Mouse (Mus musculus): ENCODE data around the gene Mtmr14. TPM values are rescaled to one million over a fixed set of nuclear protein-coding genes. Genes with fewer than 3 reads are reported as not detected.

The Mtmr14 gene
- polyA plus RNA-seq, 1 experiment from 2014 or later, result 26.7 TPM

- H3K4me3 ChIP-seq (ENCODE audit: control insufficient read depth in 1 of 2, insufficient read depth in 1 of 2, low read depth in 1 of 2, low read length in 2 of 2), result no peak overlapping the region
- H3K4me2 ChIP-seq (ENCODE audit: low read length), result no peak overlapping the region
- no peak overlapping the region for H3K9ac ChIP-seq (ENCODE audit: low read length)
- no peaks in the 10 kb centered on the region for H3K9me3 ChIP-seq (ENCODE audit: control insufficient read depth, low read length)
- peaks cover 17% of the 10 kb centered on the region for H3K27me3 ChIP-seq (ENCODE audit: control insufficient read depth, insufficient read depth, low read length)
- H3K36me3 ChIP-seq (ENCODE audit: control insufficient read depth, insufficient read depth, low read length), result no peaks in the 10 kb centered on the region
- ATAC-seq (ENCODE audit: insufficient number of reproducible peaks, insufficient read depth, low FRiP score, low read depth), result no peak
- no peak overlapping the region for H3K27ac ChIP-seq (replicated peaks in 1 of 2; ENCODE audit: control insufficient read depth in 1 of 2, insufficient read depth in 1 of 2, low read depth in 2 of 2, low read length in 2 of 2)
- 81% methylated on average over 15 of the region's 15 CpGs for WGBS
- H3K4me1 ChIP-seq (ENCODE audit: control insufficient read depth in 2 of 2, insufficient read depth in 2 of 2, low read length in 2 of 2), result no peaks in the 10 kb centered on the region
Observed at GRCm38 (mm10) chr6:113289346-113289745, 51.7 kb downstream of the Mtmr14 start.

GRCm38 (mm10) chr6:113290346-113290745 is 52.7 kb downstream of the Mtmr14 start:
- no peak for ATAC-seq (ENCODE audit: insufficient number of reproducible peaks, insufficient read depth, low FRiP score, low read depth)
- Histone ChIP-seq H3K4me1 (ENCODE audit: control insufficient read depth in 2 of 2, insufficient read depth in 2 of 2, low read length in 2 of 2) (no peaks in the 10 kb centered on the region), H3K36me3 (ENCODE audit: control insufficient read depth, insufficient read depth, low read length) (no peaks in the 10 kb centered on the region), H3K4me3 (ENCODE audit: control insufficient read depth in 1 of 2, insufficient read depth in 1 of 2, low read depth in 1 of 2, low read length in 2 of 2) (no peak overlapping the region), H3K27ac (replicated peaks in 1 of 2; ENCODE audit: control insufficient read depth in 1 of 2, insufficient read depth in 1 of 2, low read depth in 2 of 2, low read length in 2 of 2) (no peak overlapping the region), H3K9me3 (ENCODE audit: control insufficient read depth, low read length) (no peaks in the 10 kb centered on the region), H3K9ac (ENCODE audit: low read length) (no peak overlapping the region), H3K4me2 (ENCODE audit: low read length) (no peak overlapping the region), H3K27me3 (ENCODE audit: control insufficient read depth, insufficient read depth, low read length) (peaks cover 8% of the 10 kb centered on the region; the same call in 1 of the 2 replicates)
- WGBS, result 62% methylated on average over 6 of the region's 6 CpGs

- no peak for ATAC-seq (ENCODE audit: insufficient number of reproducible peaks, insufficient read depth, low FRiP score, low read depth)
- Histone ChIP-seq H3K4me3 (ENCODE audit: control insufficient read depth in 1 of 2, insufficient read depth in 1 of 2, low read depth in 1 of 2, low read length in 2 of 2) (no peak overlapping the region), H3K4me2 (ENCODE audit: low read length) (no peak overlapping the region), H3K9ac (ENCODE audit: low read length) (no peak overlapping the region), H3K27me3 (ENCODE audit: control insufficient read depth, insufficient read depth, low read length) (no peaks in the 10 kb centered on the region), H3K36me3 (ENCODE audit: control insufficient read depth, insufficient read depth, low read length) (no peaks in the 10 kb centered on the region), H3K9me3 (ENCODE audit: control insufficient read depth, low read length) (no peaks in the 10 kb centered on the region), H3K4me1 (ENCODE audit: control insufficient read depth in 2 of 2, insufficient read depth in 2 of 2, low read length in 2 of 2) (no peaks in the 10 kb centered on the region), H3K27ac (replicated peaks in 1 of 2; ENCODE audit: control insufficient read depth in 1 of 2, insufficient read depth in 1 of 2, low read depth in 2 of 2, low read length in 2 of 2) (no peak overlapping the region)
- WGBS, result 27% methylated on average over 5 of the region's 5 CpGs
Observed at GRCm38 (mm10) chr6:113292938-113293337, 55.3 kb downstream of the Mtmr14 start.

GRCm38 (mm10) chr6:113296046-113296445 is 58.4 kb downstream of the Mtmr14 start:
- no peaks in the 10 kb centered on the region for H3K27me3 ChIP-seq (ENCODE audit: control insufficient read depth, insufficient read depth, low read length)
- WGBS, result 63% methylated on average over 2 of the region's 2 CpGs
- no peaks in the 10 kb centered on the region for H3K4me1 ChIP-seq (ENCODE audit: control insufficient read depth in 2 of 2, insufficient read depth in 2 of 2, low read length in 2 of 2)
- no peak overlapping the region for H3K4me2 ChIP-seq (ENCODE audit: low read length)
- no peaks in the 10 kb centered on the region for H3K36me3 ChIP-seq (ENCODE audit: control insufficient read depth, insufficient read depth, low read length)
- no peaks in the 10 kb centered on the region for H3K9me3 ChIP-seq (ENCODE audit: control insufficient read depth, low read length)
- ATAC-seq (ENCODE audit: insufficient number of reproducible peaks, insufficient read depth, low FRiP score, low read depth), result no peak
- no peak overlapping the region for H3K4me3 ChIP-seq (ENCODE audit: control insufficient read depth in 1 of 2, insufficient read depth in 1 of 2, low read depth in 1 of 2, low read length in 2 of 2)
- H3K9ac ChIP-seq (ENCODE audit: low read length), result no peak overlapping the region
- H3K27ac ChIP-seq (replicated peaks in 1 of 2; ENCODE audit: control insufficient read depth in 1 of 2, insufficient read depth in 1 of 2, low read depth in 2 of 2, low read length in 2 of 2), result no peak overlapping the region

GRCm38 (mm10) chr6:113296639-113297038 is 59.0 kb downstream of the Mtmr14 start:
- no peak overlapping the region for H3K4me3 ChIP-seq (ENCODE audit: control insufficient read depth in 1 of 2, insufficient read depth in 1 of 2, low read depth in 1 of 2, low read length in 2 of 2)
- WGBS, result 64% methylated on average over 4 of the region's 4 CpGs
- no peaks in the 10 kb centered on the region for H3K27me3 ChIP-seq (ENCODE audit: control insufficient read depth, insufficient read depth, low read length)
- no peak overlapping the region for H3K27ac ChIP-seq (replicated peaks in 1 of 2; ENCODE audit: control insufficient read depth in 1 of 2, insufficient read depth in 1 of 2, low read depth in 2 of 2, low read length in 2 of 2)
- no peaks in the 10 kb centered on the region for H3K4me1 ChIP-seq (ENCODE audit: control insufficient read depth in 2 of 2, insufficient read depth in 2 of 2, low read length in 2 of 2)
- no peak for ATAC-seq (ENCODE audit: insufficient number of reproducible peaks, insufficient read depth, low FRiP score, low read depth)
- no peak overlapping the region for H3K4me2 ChIP-seq (ENCODE audit: low read length)
- H3K9ac ChIP-seq (ENCODE audit: low read length), result no peak overlapping the region
- no peaks in the 10 kb centered on the region for H3K36me3 ChIP-seq (ENCODE audit: control insufficient read depth, insufficient read depth, low read length)
- no peaks in the 10 kb centered on the region for H3K9me3 ChIP-seq (ENCODE audit: control insufficient read depth, low read length)

GRCm38 (mm10) chr6:113301350-113301749 is 63.7 kb downstream of the Mtmr14 start:
- Histone ChIP-seq H3K27ac (replicated peaks in 1 of 2; ENCODE audit: control insufficient read depth in 1 of 2, insufficient read depth in 1 of 2, low read depth in 2 of 2, low read length in 2 of 2) (no peak overlapping the region), H3K4me3 (ENCODE audit: control insufficient read depth in 1 of 2, insufficient read depth in 1 of 2, low read depth in 1 of 2, low read length in 2 of 2) (no peak overlapping the region), H3K36me3 (ENCODE audit: control insufficient read depth, insufficient read depth, low read length) (no peaks in the 10 kb centered on the region), H3K4me1 (ENCODE audit: control insufficient read depth in 2 of 2, insufficient read depth in 2 of 2, low read length in 2 of 2) (peaks cover 0 to 3% of the 10 kb centered on the region in 2 experiments; a peak in 1 of 4 replicates), H3K9me3 (ENCODE audit: control insufficient read depth, low read length) (no peaks in the 10 kb centered on the region), H3K4me2 (ENCODE audit: low read length) (no peak overlapping the region), H3K27me3 (ENCODE audit: control insufficient read depth, insufficient read depth, low read length) (no peaks in the 10 kb centered on the region), H3K9ac (ENCODE audit: low read length) (no peak overlapping the region)
- ATAC-seq (ENCODE audit: insufficient number of reproducible peaks, insufficient read depth, low FRiP score, low read depth), result no peak
- 75% methylated on average over 5 of the region's 5 CpGs for WGBS

GRCm38 (mm10) chr6:113302258-113302657 is 64.6 kb downstream of the Mtmr14 start:
- WGBS, result 17% methylated on average over 3 of the region's 3 CpGs
- Histone ChIP-seq H3K9me3 (ENCODE audit: control insufficient read depth, low read length) (no peaks in the 10 kb centered on the region), H3K9ac (ENCODE audit: low read length) (no peak overlapping the region), H3K4me3 (ENCODE audit: control insufficient read depth in 1 of 2, insufficient read depth in 1 of 2, low read depth in 1 of 2, low read length in 2 of 2) (no peak overlapping the region), H3K4me1 (ENCODE audit: control insufficient read depth in 2 of 2, insufficient read depth in 2 of 2, low read length in 2 of 2) (peaks cover 0 to 3% of the 10 kb centered on the region in 2 experiments; a peak in 1 of 4 replicates), H3K27me3 (ENCODE audit: control insufficient read depth, insufficient read depth, low read length) (no peaks in the 10 kb centered on the region), H3K36me3 (ENCODE audit: control insufficient read depth, insufficient read depth, low read length) (no peaks in the 10 kb centered on the region), H3K27ac (replicated peaks in 1 of 2; ENCODE audit: control insufficient read depth in 1 of 2, insufficient read depth in 1 of 2, low read depth in 2 of 2, low read length in 2 of 2) (no peak overlapping the region), H3K4me2 (ENCODE audit: low read length) (no peak overlapping the region)
- ATAC-seq (ENCODE audit: insufficient number of reproducible peaks, insufficient read depth, low FRiP score, low read depth), result no peak

- Histone ChIP-seq H3K27ac (replicated peaks in 1 of 2; ENCODE audit: control insufficient read depth in 1 of 2, insufficient read depth in 1 of 2, low read depth in 2 of 2, low read length in 2 of 2) (peak overlapping the region; percentile 99), H3K9ac (ENCODE audit: low read length) (peak overlapping the region; percentile 94), H3K27me3 (ENCODE audit: control insufficient read depth, insufficient read depth, low read length) (no peaks in the 10 kb centered on the region), H3K4me2 (ENCODE audit: low read length) (peak overlapping the region; percentile 84), H3K9me3 (ENCODE audit: control insufficient read depth, low read length) (no peaks in the 10 kb centered on the region), H3K36me3 (ENCODE audit: control insufficient read depth, insufficient read depth, low read length) (peaks cover 16% of the 10 kb centered on the region), H3K4me3 (ENCODE audit: control insufficient read depth in 1 of 2, insufficient read depth in 1 of 2, low read depth in 1 of 2, low read length in 2 of 2) (peak overlapping the region; percentile 89 to 93), H3K4me1 (ENCODE audit: control insufficient read depth in 2 of 2, insufficient read depth in 2 of 2, low read length in 2 of 2) (peaks cover 4 to 22% of the 10 kb centered on the region in 2 experiments)
- under 1% methylated on average over 48 of the region's 50 CpGs for whole genome bisulfite sequencing
- ATAC-seq (ENCODE audit: insufficient number of reproducible peaks, insufficient read depth, low FRiP score, low read depth), result peak; percentile 98
Observed at GRCm38 (mm10) chr6:113306322-113306985, 68.8 kb downstream of the Mtmr14 start.
